Mouse (Mus musculus): ENCODE measurements around the gene Plin1. TPM values are rescaled to one million over a fixed set of nuclear protein-coding genes. Genes with fewer than 3 reads are reported as not detected.

Gene Plin1
- total and polyA plus RNA-seq, 3 experiments = not detected

GRCm38 (mm10) chr7:79742277-79742658 is 9.6 kb upstream of the Plin1 start:
- H3K36me3 ChIP-seq (replicated peaks in 1 of 2; ENCODE audit: control insufficient read depth in 1 of 2, insufficient read depth in 1 of 2, low read length in 1 of 2) = peaks cover 9 to 24% of the 10 kb centered on the region in 2 experiments
- no peaks in the 10 kb centered on the region for H3K27me3 ChIP-seq (replicated peaks)
- H3K9ac ChIP-seq (ENCODE audit: insufficient read depth, low read depth) = peak overlapping the region; percentile 75
- no peaks in the 10 kb centered on the region for H3K79me2 ChIP-seq (replicated peaks; ENCODE audit: control insufficient read depth, extremely low read depth, insufficient read depth, poor library complexity, severe bottlenecking)
- peak overlapping the region; percentile 67 to 85 (median 84) for H3K4me3 ChIP-seq (replicated peaks in 1 of 3; ENCODE audit: low read depth in 2 of 3, low read length in 2 of 3, poor library complexity in 1 of 3)
- H3K27ac ChIP-seq (ENCODE audit: insufficient read depth, low read depth) = no peak overlapping the region
- no peak for DNase-seq (ENCODE audit: extremely low read depth)
- dilution Hi-C loops (cut with MboI; ENCODE audit: extremely low pct_ligation_motif_present, extremely low pct_unique_long_range_greater_than_20kb, low sequenced_read_pairs) = no loop called here
- H3K4me2 ChIP-seq (ENCODE audit: insufficient read depth, low read depth, poor library complexity, severe bottlenecking) = peak overlapping the region; percentile 91
- H3K9me3 ChIP-seq (replicated peaks; ENCODE audit: low read length) = no peaks in the 10 kb centered on the region
- in situ Hi-C loops (cut with MboI; ENCODE audit: low pct_ligation_motif_present, low pct_unique_long_range_greater_than_20kb, low sequenced_read_pairs) = no loop called here
- TF ChIP-seq NELFE (IDR thresholded peaks at IDR 0.05; ENCODE audit: low read depth, low read length) (no peak), ZKSCAN1 (IDR thresholded peaks at IDR 0.05; ENCODE audit: borderline replicate concordance, low read depth, low read length) (no peak), TCF12 (IDR thresholded peaks at IDR 0.05; ENCODE audit: low read depth, low read length) (no peak), PAX5 (IDR thresholded peaks at IDR 0.05; ENCODE audit: low read length) (no peak)
- peaks cover 0 to 5% of the 10 kb centered on the region in 2 experiments; a peak in 2 of 4 replicates for H3K4me1 ChIP-seq (ENCODE audit: control insufficient read depth in 1 of 2, insufficient read depth in 2 of 2)

DNA sequence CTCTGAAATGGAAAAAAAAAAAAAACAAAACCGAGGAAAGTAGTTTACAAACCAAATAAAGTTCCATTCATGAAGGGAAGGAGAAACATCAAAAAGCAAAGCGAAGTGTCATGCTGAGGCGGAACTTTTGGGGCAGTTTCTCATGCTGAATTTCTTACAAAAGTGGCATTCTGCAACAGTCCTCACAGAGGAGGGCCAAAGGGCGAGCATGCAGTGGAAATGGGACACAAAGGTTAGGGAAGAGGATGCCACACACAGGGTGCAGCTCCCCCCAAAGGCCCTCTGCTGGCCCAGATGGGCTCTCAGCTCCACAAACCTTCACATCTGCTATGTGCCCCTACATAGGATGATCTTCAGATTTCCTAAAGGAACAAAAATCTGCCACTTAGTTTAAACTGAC is 7.6 kb upstream of the Plin1 start:
- DNase-seq (ENCODE audit: extremely low read depth) = no peak
- Histone ChIP-seq H3K4me1 (ENCODE audit: control insufficient read depth in 1 of 2, insufficient read depth in 2 of 2) (peaks cover 0 to 5% of the 10 kb centered on the region in 2 experiments; a peak in 2 of 4 replicates), H3K36me3 (replicated peaks in 1 of 2; ENCODE audit: control insufficient read depth in 1 of 2, insufficient read depth in 1 of 2, low read length in 1 of 2) (peaks cover 12 to 41% of the 10 kb centered on the region in 2 experiments), H3K9me3 (replicated peaks; ENCODE audit: low read length) (no peaks in the 10 kb centered on the region), H3K9ac (ENCODE audit: insufficient read depth, low read depth) (no peak overlapping the region), H3K4me3 (replicated peaks in 1 of 3; ENCODE audit: low read depth in 2 of 3, low read length in 2 of 3, poor library complexity in 1 of 3) (no peak overlapping the region), H3K4me2 (ENCODE audit: insufficient read depth, low read depth, poor library complexity, severe bottlenecking) (no peak overlapping the region), H3K27ac (ENCODE audit: insufficient read depth, low read depth) (no peak overlapping the region), H3K79me2 (replicated peaks; ENCODE audit: control insufficient read depth, extremely low read depth, insufficient read depth, poor library complexity, severe bottlenecking) (no peaks in the 10 kb centered on the region), H3K27me3 (replicated peaks) (no peaks in the 10 kb centered on the region)
- TF ChIP-seq USF1 (IDR thresholded peaks at IDR 0.05; ENCODE audit: low read depth, low read length) = no peak
- TF ChIP-seq JUN (IDR thresholded peaks at IDR 0.05; ENCODE audit: insufficient read depth, low read depth, low read length) = no peak
- TF ChIP-seq MAX (IDR thresholded peaks at IDR 0.05; ENCODE audit: low read length) = no peak
- TF ChIP-seq ZNF384 (IDR thresholded peaks at IDR 0.05; ENCODE audit: low read depth, low read length) = no peak
- TF ChIP-seq USF2 (conservative IDR thresholded peaks at IDR 0.05; ENCODE audit: low read depth, low read length) = no peak
- no peak for TF ChIP-seq TBP (conservative IDR thresholded peaks at IDR 0.05; ENCODE audit: low read depth, low read length)
- no peak for TF ChIP-seq ZC3H11A (IDR thresholded peaks at IDR 0.05; ENCODE audit: low read depth, low read length)
- no peak for TF ChIP-seq ZKSCAN1 (IDR thresholded peaks at IDR 0.05; ENCODE audit: borderline replicate concordance, low read depth, low read length)
- dilution Hi-C loops (cut with MboI; ENCODE audit: extremely low pct_ligation_motif_present, extremely low pct_unique_long_range_greater_than_20kb, low sequenced_read_pairs) (no loop called here), in situ Hi-C loops (cut with MboI; ENCODE audit: low pct_ligation_motif_present, low pct_unique_long_range_greater_than_20kb, low sequenced_read_pairs) (no loop called here)

GRCm38 (mm10) chr7:79738913-79739312 is 6.2 kb upstream of the Plin1 start:
- no peak for DNase-seq (ENCODE audit: extremely low read depth)
- H3K27me3 ChIP-seq (replicated peaks) = no peaks in the 10 kb centered on the region
- in situ Hi-C loops (cut with MboI; ENCODE audit: low pct_ligation_motif_present, low pct_unique_long_range_greater_than_20kb, low sequenced_read_pairs) (no loop called here), dilution Hi-C loops (cut with MboI; ENCODE audit: extremely low pct_ligation_motif_present, extremely low pct_unique_long_range_greater_than_20kb, low sequenced_read_pairs) (no loop called here)
- H3K79me2 ChIP-seq (replicated peaks; ENCODE audit: control insufficient read depth, extremely low read depth, insufficient read depth, poor library complexity, severe bottlenecking) = no peaks in the 10 kb centered on the region
- H3K4me3 ChIP-seq (replicated peaks in 1 of 3; ENCODE audit: low read depth in 2 of 3, low read length in 2 of 3, poor library complexity in 1 of 3) = no peak overlapping the region
- no peak overlapping the region for H3K9ac ChIP-seq (ENCODE audit: insufficient read depth, low read depth)
- peaks cover 12 to 50% of the 10 kb centered on the region in 2 experiments for H3K36me3 ChIP-seq (replicated peaks in 1 of 2; ENCODE audit: control insufficient read depth in 1 of 2, insufficient read depth in 1 of 2, low read length in 1 of 2)
- TF ChIP-seq IRF4 (IDR thresholded peaks at IDR 0.05; ENCODE audit: low read depth, low read length) = no peak
- no peak for TF ChIP-seq UBTF (IDR thresholded peaks at IDR 0.05; ENCODE audit: low read depth, low read length)
- TF ChIP-seq TBP (conservative IDR thresholded peaks at IDR 0.05; ENCODE audit: low read depth, low read length) = no peak
- no peak overlapping the region for H3K27ac ChIP-seq (ENCODE audit: insufficient read depth, low read depth)
- no peaks in the 10 kb centered on the region for H3K9me3 ChIP-seq (replicated peaks; ENCODE audit: low read length)
- peaks cover 0 to 5% of the 10 kb centered on the region in 2 experiments; a peak in 2 of 4 replicates for H3K4me1 ChIP-seq (ENCODE audit: control insufficient read depth in 1 of 2, insufficient read depth in 2 of 2)
- no peak overlapping the region for H3K4me2 ChIP-seq (ENCODE audit: insufficient read depth, low read depth, poor library complexity, severe bottlenecking)
